Mouse (Mus musculus) E14TG2a.4 (cell line): ENCODE measurements around the gene Rbpms2.

Experiments used
- H3K27me3 ChIP-seq: 2 replicates; pipeline ENCODE4 v1.6.1; 2014; ENCODE audit warnings: low read length, control low read depth; ENCODE audit not compliant: insufficient read depth
- H3K36me3 ChIP-seq: 2 replicates; pipeline ENCODE4 v1.6.1; 2014; ENCODE audit warnings: low read length, control low read depth; ENCODE audit not compliant: insufficient read depth
- H3K4me1 ChIP-seq: replicated peaks from 2 replicates; pipeline ENCODE4 v1.6.1; 2014; ENCODE audit warnings: low read depth, low read length, control low read depth
- H3K4me3 ChIP-seq: replicated peaks from 2 replicates; pipeline ENCODE4 v1.5.1; 2014; ENCODE audit warnings: mild to moderate bottlenecking, low read length
- H3K9me3 ChIP-seq: 2 replicates; pipeline ENCODE4 v1.6.1; 2014; ENCODE audit warnings: low read length, control low read depth
- CTCF ChIP-seq: conservative IDR thresholded peaks from 2 replicates; pipeline ENCODE4 v1.5.1; 2014; ENCODE audit warnings: low read length
- NANOG ChIP-seq: IDR thresholded peaks from 2 replicates; pipeline ENCODE4 v1.6.1; 2014; ENCODE audit warnings: borderline replicate concordance, low read length, mixed read lengths
- POU5F1 ChIP-seq: IDR thresholded peaks from 2 replicates; pipeline ENCODE4 v1.6.1; 2014; ENCODE audit warnings: low read length, borderline replicate concordance

The Rbpms2 gene

GRCm38 (mm10) chr9:65630631-65631353 lies 1.3 kb downstream of the Rbpms2 start:
- no peak for TF ChIP-seq CTCF
- Histone ChIP-seq H3K36me3 (peaks cover 12% of the 10 kb centered on the region; the same call in 1 of the 2 replicates), H3K9me3 (no peaks in the 10 kb centered on the region), H3K4me3 (peak overlapping the region; percentile 94), H3K27me3 (no peaks in the 10 kb centered on the region), H3K4me1 (peaks cover 75% of the 10 kb centered on the region)

- no peak for TF ChIP-seq CTCF
- TF ChIP-seq NANOG: no peak
- no peak for TF ChIP-seq POU5F1
- Histone ChIP-seq H3K4me1 (peaks cover 75% of the 10 kb centered on the region), H3K9me3 (no peaks in the 10 kb centered on the region), H3K36me3 (peaks cover 12% of the 10 kb centered on the region; the same call in 1 of the 2 replicates), H3K27me3 (no peaks in the 10 kb centered on the region), H3K4me3 (peak overlapping the region; percentile 94)
These were observed 2.0 kb downstream of the Rbpms2 start for GRCm38 (mm10) chr9:65631354-65632021.

GRCm38 (mm10) chr9:65635766-65636165 lies 6.3 kb downstream of the Rbpms2 start:
- TF ChIP-seq POU5F1 (no peak), CTCF (no peak), NANOG (no peak)
- Histone ChIP-seq H3K36me3 (peaks cover 28% of the 10 kb centered on the region), H3K9me3 (no peaks in the 10 kb centered on the region), H3K4me3 (peak overlapping the region; percentile 63), H3K4me1 (peaks cover 95% of the 10 kb centered on the region), H3K27me3 (no peaks in the 10 kb centered on the region)

GRCm38 (mm10) chr9:65636926-65637325 lies 7.5 kb downstream of the Rbpms2 start:
- peaks cover 93% of the 10 kb centered on the region for H3K4me1 ChIP-seq
- H3K36me3 ChIP-seq: peaks cover 23% of the 10 kb centered on the region
- H3K27me3 ChIP-seq: no peaks in the 10 kb centered on the region
- H3K9me3 ChIP-seq: no peaks in the 10 kb centered on the region
- TF ChIP-seq CTCF: no peak
- TF ChIP-seq NANOG: no peak
- TF ChIP-seq POU5F1: no peak
- H3K4me3 ChIP-seq: peak overlapping the region; percentile 63

- H3K4me1 ChIP-seq: peaks cover 93% of the 10 kb centered on the region
- TF ChIP-seq CTCF (no peak), NANOG (no peak), POU5F1 (no peak)
- H3K4me3 ChIP-seq: peak overlapping the region; percentile 63
- H3K36me3 ChIP-seq: peaks cover 23% of the 10 kb centered on the region
- no peaks in the 10 kb centered on the region for H3K9me3 ChIP-seq
- no peaks in the 10 kb centered on the region for H3K27me3 ChIP-seq
These were observed 9.6 kb downstream of the Rbpms2 start for GRCm38 (mm10) chr9:65639065-65639464.

- no peaks in the 10 kb centered on the region for H3K9me3 ChIP-seq
- H3K4me3 ChIP-seq: peak overlapping the region; percentile 67
- no peak for TF ChIP-seq POU5F1
- peak; percentile 77; the same call in 1 of the 2 replicates for TF ChIP-seq NANOG
- peaks cover 42% of the 10 kb centered on the region for H3K36me3 ChIP-seq
- peaks cover 93% of the 10 kb centered on the region for H3K4me1 ChIP-seq
- no peaks in the 10 kb centered on the region for H3K27me3 ChIP-seq
These were observed 11.5 kb downstream of the Rbpms2 start for GRCm38 (mm10) chr9:65640838-65641410.

- no peaks in the 10 kb centered on the region for H3K9me3 ChIP-seq
- H3K4me1 ChIP-seq: peaks cover 93% of the 10 kb centered on the region
- no peaks in the 10 kb centered on the region for H3K27me3 ChIP-seq
- TF ChIP-seq NANOG (no peak), CTCF (no peak), POU5F1 (no peak)
- peaks cover 48% of the 10 kb centered on the region for H3K36me3 ChIP-seq
- H3K4me3 ChIP-seq: peak overlapping the region; percentile 61
These were observed 12.1 kb downstream of the Rbpms2 start for GRCm38 (mm10) chr9:65641446-65642052.

GRCm38 (mm10) chr9:65642546-65642945 lies 13.1 kb downstream of the Rbpms2 start:
- Histone ChIP-seq H3K4me1 (peaks cover 93% of the 10 kb centered on the region), H3K36me3 (peaks cover 58% of the 10 kb centered on the region), H3K9me3 (no peaks in the 10 kb centered on the region), H3K27me3 (no peaks in the 10 kb centered on the region), H3K4me3 (peak overlapping the region; percentile 61)
- TF ChIP-seq NANOG (no peak), POU5F1 (no peak), CTCF (no peak)
